Mouse (Mus musculus): Measurements from ENCODE around the gene Ncaph2.

Gene Ncaph2

DNA sequence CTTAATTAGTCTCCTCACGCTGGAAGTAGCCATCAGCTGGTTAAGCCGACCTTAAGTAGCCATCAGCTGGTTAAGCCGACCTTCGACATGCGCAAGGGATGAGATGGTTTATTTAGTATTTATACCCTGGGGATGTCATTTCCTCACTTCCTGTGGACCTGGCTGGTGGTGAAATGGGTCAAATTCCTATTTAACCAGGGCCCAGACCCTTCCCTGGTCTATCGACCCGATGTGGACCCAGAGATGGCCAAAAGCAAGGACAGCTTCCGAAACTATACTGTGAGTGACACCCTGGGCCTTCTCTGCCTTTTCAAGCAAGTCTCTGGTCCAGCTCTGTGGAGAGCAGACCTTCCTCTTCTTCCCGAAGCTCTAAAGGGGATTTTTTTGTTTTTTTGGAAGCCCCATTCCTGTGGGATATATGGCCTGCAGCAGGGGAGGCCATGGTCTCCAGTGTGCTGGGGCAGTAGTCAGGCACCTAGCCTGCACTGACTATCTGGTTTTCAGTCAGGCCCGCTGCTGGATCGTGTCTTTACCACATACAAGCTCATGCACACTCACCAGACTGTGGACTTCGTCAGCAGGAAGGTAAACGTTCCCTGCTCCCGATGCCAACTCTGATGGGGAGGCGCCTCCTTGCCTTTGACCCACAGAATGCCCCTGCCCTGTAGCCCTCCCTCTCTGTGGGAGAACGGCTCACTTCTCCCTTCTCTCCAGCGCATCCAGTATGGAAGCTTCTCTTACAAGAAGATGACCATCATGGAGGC lies 20.6 kb upstream of the Ncaph2 start:
- Histone ChIP-seq H3K4me1 (replicated peaks; ENCODE audit: low read depth, low read length) (peaks cover 19% of the 10 kb centered on the region), H3K36me3 (ENCODE audit: insufficient read depth, low read length) (no peaks in the 10 kb centered on the region), H3K27me3 (ENCODE audit: insufficient read depth, low read length) (peaks cover 20% of the 10 kb centered on the region), H3K4me3 (replicated peaks; ENCODE audit: low read length) (peak overlapping the region; percentile 71), H3K9me3 (ENCODE audit: low read length) (peaks cover 20% of the 10 kb centered on the region)
- TF ChIP-seq CTCF (conservative IDR thresholded peaks at IDR 0.05; ENCODE audit: low read length) (no peak), POU5F1 (IDR thresholded peaks at IDR 0.05; ENCODE audit: borderline replicate concordance, low read length) (no peak), NANOG (IDR thresholded peaks at IDR 0.05; ENCODE audit: borderline replicate concordance, low read length) (no peak)

DNA sequence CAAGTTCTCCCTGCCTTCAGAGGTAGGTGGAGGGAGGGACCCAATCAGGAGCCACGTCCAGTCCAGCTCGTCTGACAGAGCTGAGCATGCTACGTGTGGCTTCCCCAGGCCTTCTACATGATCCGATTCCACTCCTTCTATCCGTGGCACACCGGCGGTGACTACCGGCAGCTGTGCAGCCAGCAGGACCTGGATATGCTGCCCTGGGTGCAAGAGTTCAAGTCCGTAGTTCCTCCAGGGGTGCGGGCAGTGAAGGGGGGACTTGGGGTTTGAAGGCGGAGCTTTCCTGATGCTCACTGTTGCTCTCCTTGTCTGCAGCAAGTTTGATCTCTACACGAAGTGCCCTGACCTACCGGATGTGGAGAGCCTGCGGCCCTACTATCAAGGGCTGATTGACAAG lies 19.1 kb upstream of the Ncaph2 start:
- H3K36me3 ChIP-seq (ENCODE audit: insufficient read depth, low read length) = no peaks in the 10 kb centered on the region
- TF ChIP-seq NANOG (IDR thresholded peaks at IDR 0.05; ENCODE audit: borderline replicate concordance, low read length) (no peak), CTCF (conservative IDR thresholded peaks at IDR 0.05; ENCODE audit: low read length) (no peak), POU5F1 (IDR thresholded peaks at IDR 0.05; ENCODE audit: borderline replicate concordance, low read length) (no peak)
- H3K9me3 ChIP-seq (ENCODE audit: low read length) = peaks cover 20% of the 10 kb centered on the region

DNA sequence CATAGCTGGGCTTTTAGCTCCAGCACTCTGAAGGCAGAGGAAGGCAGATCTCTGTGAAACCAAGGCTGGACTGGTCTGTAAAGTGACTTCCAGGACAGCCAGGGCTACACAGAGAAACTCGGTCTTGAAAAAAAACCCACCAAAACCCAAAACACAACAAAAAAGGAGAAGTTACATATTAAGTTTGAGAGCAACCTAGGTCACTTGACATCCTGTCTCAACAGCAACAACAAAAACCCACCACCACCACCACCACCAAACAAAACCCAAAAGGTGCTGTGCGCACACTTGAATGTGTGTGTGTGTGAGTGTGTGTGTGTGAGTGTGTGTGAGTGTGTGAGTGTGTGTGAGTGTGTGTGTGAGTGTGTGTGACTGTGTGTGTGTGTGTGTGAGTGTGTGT lies 15.8 kb upstream of the Ncaph2 start:
- no peak for TF ChIP-seq CTCF (conservative IDR thresholded peaks at IDR 0.05; ENCODE audit: low read length)
- TF ChIP-seq NANOG (IDR thresholded peaks at IDR 0.05; ENCODE audit: borderline replicate concordance, low read length) = no peak
- no peak for TF ChIP-seq POU5F1 (IDR thresholded peaks at IDR 0.05; ENCODE audit: borderline replicate concordance, low read length)
- H3K4me1 ChIP-seq (replicated peaks; ENCODE audit: low read depth, low read length) = peaks cover 19% of the 10 kb centered on the region
- peaks cover 12% of the 10 kb centered on the region for H3K27me3 ChIP-seq (ENCODE audit: insufficient read depth, low read length)
- peaks cover 20% of the 10 kb centered on the region for H3K9me3 ChIP-seq (ENCODE audit: low read length)
- H3K36me3 ChIP-seq (ENCODE audit: insufficient read depth, low read length) = no peaks in the 10 kb centered on the region
- H3K4me3 ChIP-seq (replicated peaks; ENCODE audit: low read length) = no peak overlapping the region

More for the DNA sequence above, 19.1 kb upstream of the Ncaph2 start:
- Histone ChIP-seq H3K4me1 (replicated peaks; ENCODE audit: low read depth, low read length) (peaks cover 19% of the 10 kb centered on the region), H3K27me3 (ENCODE audit: insufficient read depth, low read length) (peaks cover 20% of the 10 kb centered on the region), H3K4me3 (replicated peaks; ENCODE audit: low read length) (peak overlapping the region; percentile 71)

DNA sequence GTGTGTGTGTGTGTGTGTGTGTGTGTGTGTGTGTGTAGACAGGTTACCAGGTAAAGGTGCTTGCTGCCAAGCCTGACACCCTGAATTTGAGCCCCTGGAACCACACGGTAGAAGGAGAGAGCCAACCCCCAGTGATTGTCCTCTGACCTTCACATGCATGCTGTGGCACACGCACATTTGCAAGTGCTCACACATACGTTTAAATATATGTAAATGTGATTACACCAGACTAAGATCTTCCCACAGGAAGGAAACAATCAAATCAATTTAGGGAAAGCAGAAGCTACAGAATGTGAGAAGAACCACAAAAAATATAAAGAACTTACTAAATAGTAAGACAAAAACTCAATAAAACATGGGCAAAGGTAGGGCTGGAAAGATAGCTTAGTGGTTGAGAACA lies 15.4 kb upstream of the Ncaph2 start:
- peaks cover 14% of the 10 kb centered on the region for H3K4me1 ChIP-seq (replicated peaks; ENCODE audit: low read depth, low read length)
- H3K36me3 ChIP-seq (ENCODE audit: insufficient read depth, low read length) = no peaks in the 10 kb centered on the region
- peaks cover 20% of the 10 kb centered on the region for H3K9me3 ChIP-seq (ENCODE audit: low read length)
- no peak overlapping the region for H3K4me3 ChIP-seq (replicated peaks; ENCODE audit: low read length)
- no peak for TF ChIP-seq NANOG (IDR thresholded peaks at IDR 0.05; ENCODE audit: borderline replicate concordance, low read length)
- no peak for TF ChIP-seq POU5F1 (IDR thresholded peaks at IDR 0.05; ENCODE audit: borderline replicate concordance, low read length)
- TF ChIP-seq CTCF (conservative IDR thresholded peaks at IDR 0.05; ENCODE audit: low read length) = no peak
- peaks cover 8% of the 10 kb centered on the region for H3K27me3 ChIP-seq (ENCODE audit: insufficient read depth, low read length)

DNA sequence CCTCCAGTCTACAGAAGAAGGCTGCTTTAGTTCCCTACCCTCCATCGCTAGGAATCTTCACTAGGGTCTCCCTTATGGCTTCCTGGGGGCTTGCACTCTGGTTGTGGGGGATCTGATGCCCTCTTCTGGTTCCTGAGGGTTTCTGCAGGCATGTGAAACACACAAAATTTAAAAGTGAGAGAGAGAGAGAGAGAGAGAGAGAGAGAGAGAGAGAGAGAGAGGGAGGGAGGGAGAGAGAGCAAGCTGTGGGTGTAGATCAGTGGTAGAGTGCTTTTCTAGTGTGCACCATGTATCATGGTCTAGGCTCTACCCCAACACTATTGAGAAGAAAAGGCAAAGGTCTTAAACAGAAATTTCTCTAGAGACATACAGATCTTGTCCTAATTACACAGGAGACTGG lies 13.8 kb upstream of the Ncaph2 start:
- TF ChIP-seq NANOG (IDR thresholded peaks at IDR 0.05; ENCODE audit: borderline replicate concordance, low read length) = no peak
- peak; percentile 22 for TF ChIP-seq CTCF (conservative IDR thresholded peaks at IDR 0.05; ENCODE audit: low read length)
- H3K4me1 ChIP-seq (replicated peaks; ENCODE audit: low read depth, low read length) = no peaks in the 10 kb centered on the region
- H3K27me3 ChIP-seq (ENCODE audit: insufficient read depth, low read length) = no peaks in the 10 kb centered on the region
- H3K36me3 ChIP-seq (ENCODE audit: insufficient read depth, low read length) = no peaks in the 10 kb centered on the region
- H3K9me3 ChIP-seq (ENCODE audit: low read length) = peaks cover 20% of the 10 kb centered on the region
- H3K4me3 ChIP-seq (replicated peaks; ENCODE audit: low read length) = no peak overlapping the region

DNA sequence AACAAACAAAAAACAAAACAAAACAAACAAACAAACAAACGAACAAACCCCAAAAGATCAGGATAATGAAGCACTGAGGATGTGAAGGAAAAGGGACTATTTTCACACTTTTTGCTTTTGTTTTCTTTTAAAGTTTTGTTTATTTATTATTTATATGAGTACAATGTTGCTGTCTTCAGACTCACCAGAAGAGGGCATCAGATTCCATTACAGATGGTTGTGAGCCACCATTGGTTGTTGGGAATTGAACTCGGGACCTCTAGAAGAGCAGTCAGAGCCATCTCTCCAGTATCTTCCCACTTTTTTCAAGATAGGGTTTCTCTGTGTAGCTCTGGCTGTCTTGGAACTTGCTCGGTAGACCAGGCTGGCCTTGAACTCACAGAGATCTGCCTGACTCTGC lies 12.2 kb upstream of the Ncaph2 start:
- TF ChIP-seq CTCF (conservative IDR thresholded peaks at IDR 0.05; ENCODE audit: low read length) = peak; percentile 48
- TF ChIP-seq NANOG (IDR thresholded peaks at IDR 0.05; ENCODE audit: borderline replicate concordance, low read length) = no peak
- Histone ChIP-seq H3K36me3 (ENCODE audit: insufficient read depth, low read length) (0 out of 2 replicates have a peak, but pooled peaks cover 6% of the 10 kb centered on the region), H3K4me1 (replicated peaks; ENCODE audit: low read depth, low read length) (no peaks in the 10 kb centered on the region), H3K4me3 (replicated peaks; ENCODE audit: low read length) (no peak overlapping the region), H3K9me3 (ENCODE audit: low read length) (peaks cover 9% of the 10 kb centered on the region), H3K27me3 (ENCODE audit: insufficient read depth, low read length) (no peaks in the 10 kb centered on the region)

DNA sequence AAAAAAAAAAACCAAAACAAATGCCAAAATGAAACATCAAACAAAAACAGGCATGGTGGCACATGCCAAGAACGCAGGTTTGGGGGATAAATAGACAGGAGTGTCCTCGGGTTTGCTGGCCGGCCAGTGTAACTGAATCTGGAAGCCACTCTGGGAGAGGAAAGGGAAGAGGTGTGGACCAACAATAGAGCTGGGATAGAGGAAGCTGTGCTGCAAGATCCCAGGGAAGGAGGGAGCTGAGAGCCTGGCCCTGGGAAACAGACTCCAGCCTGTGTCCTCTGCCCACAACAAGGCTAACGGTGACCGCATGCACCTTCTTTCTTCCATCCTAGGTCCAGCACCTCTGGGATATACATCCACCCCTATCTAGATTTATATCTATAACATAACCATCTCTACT lies 5.1 kb upstream of the Ncaph2 start:
- Histone ChIP-seq H3K9me3 (ENCODE audit: low read length) (no peaks in the 10 kb centered on the region), H3K4me3 (replicated peaks; ENCODE audit: low read length) (no peak overlapping the region), H3K27me3 (ENCODE audit: insufficient read depth, low read length) (no peaks in the 10 kb centered on the region), H3K4me1 (replicated peaks; ENCODE audit: low read depth, low read length) (peaks cover 44% of the 10 kb centered on the region), H3K36me3 (ENCODE audit: insufficient read depth, low read length) (peaks cover 54% of the 10 kb centered on the region)
- no peak for TF ChIP-seq NANOG (IDR thresholded peaks at IDR 0.05; ENCODE audit: borderline replicate concordance, low read length)
- TF ChIP-seq POU5F1 (IDR thresholded peaks at IDR 0.05; ENCODE audit: borderline replicate concordance, low read length) = no peak
- no peak for TF ChIP-seq CTCF (conservative IDR thresholded peaks at IDR 0.05; ENCODE audit: low read length)

DNA sequence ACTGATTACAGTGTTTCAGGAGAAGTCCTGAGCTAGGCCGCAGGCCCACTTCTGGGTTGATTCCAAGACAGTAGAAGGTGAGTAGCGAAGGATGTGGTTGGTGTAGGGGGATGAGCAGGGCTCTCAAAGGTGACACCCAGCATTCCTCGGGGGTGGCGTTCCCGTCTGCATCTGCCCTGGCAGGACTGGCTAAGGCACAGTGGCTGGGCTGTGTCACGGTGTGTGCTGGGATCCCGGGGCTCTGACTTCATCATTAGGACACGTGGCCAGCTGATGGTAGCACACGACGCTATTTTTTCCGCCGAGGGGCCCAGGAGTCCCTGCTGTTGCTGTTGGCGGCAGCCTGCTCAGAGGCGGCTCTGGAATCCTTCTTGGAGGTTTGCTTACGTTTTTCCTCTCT lies 4.2 kb upstream of the Ncaph2 start:
- Histone ChIP-seq H3K36me3 (ENCODE audit: insufficient read depth, low read length) (peaks cover 54% of the 10 kb centered on the region), H3K27me3 (ENCODE audit: insufficient read depth, low read length) (no peaks in the 10 kb centered on the region), H3K4me3 (replicated peaks; ENCODE audit: low read length) (peak overlapping the region; percentile 69), H3K9me3 (ENCODE audit: low read length) (no peaks in the 10 kb centered on the region), H3K4me1 (replicated peaks; ENCODE audit: low read depth, low read length) (peaks cover 44% of the 10 kb centered on the region)
- no peak for TF ChIP-seq POU5F1 (IDR thresholded peaks at IDR 0.05; ENCODE audit: borderline replicate concordance, low read length)
- no peak for TF ChIP-seq CTCF (conservative IDR thresholded peaks at IDR 0.05; ENCODE audit: low read length)
- TF ChIP-seq NANOG (IDR thresholded peaks at IDR 0.05; ENCODE audit: borderline replicate concordance, low read length) = no peak

DNA sequence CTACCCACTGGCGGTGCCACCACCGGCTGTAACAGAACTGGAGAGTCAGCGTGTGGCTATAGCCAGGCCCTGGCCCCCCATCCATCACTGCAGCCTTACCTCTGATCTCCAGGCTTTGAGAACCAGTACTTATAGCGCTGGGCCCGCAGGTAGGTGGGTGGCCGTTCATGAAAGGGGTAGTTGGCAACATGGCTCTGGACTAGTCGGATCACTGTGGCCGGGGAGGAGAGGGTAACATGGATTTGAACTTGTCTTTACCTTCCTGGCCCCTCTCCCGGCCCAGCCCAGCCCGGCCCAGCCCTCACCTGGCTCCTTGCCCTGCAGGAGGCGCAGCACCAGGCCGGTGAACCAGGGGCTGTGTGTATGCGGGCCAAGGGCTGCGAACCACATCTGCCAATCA lies 3.5 kb upstream of the Ncaph2 start:
- Histone ChIP-seq H3K36me3 (ENCODE audit: insufficient read depth, low read length) (peaks cover 55% of the 10 kb centered on the region), H3K9me3 (ENCODE audit: low read length) (no peaks in the 10 kb centered on the region), H3K4me3 (replicated peaks; ENCODE audit: low read length) (peak overlapping the region; percentile 69), H3K4me1 (replicated peaks; ENCODE audit: low read depth, low read length) (peaks cover 46% of the 10 kb centered on the region), H3K27me3 (ENCODE audit: insufficient read depth, low read length) (no peaks in the 10 kb centered on the region)
- TF ChIP-seq CTCF (conservative IDR thresholded peaks at IDR 0.05; ENCODE audit: low read length) = no peak
- no peak for TF ChIP-seq POU5F1 (IDR thresholded peaks at IDR 0.05; ENCODE audit: borderline replicate concordance, low read length)
- no peak for TF ChIP-seq NANOG (IDR thresholded peaks at IDR 0.05; ENCODE audit: borderline replicate concordance, low read length)
